Mouse (Mus musculus) olfactory bulb, adult 2 months (tissue): Measurements from ENCODE around the gene Cd247.

Experiments
- CTCF ChIP-seq: fragments of 200-500 bp; IDR thresholded peaks from 2 replicates; pipeline ENCODE4 v1.5.1; 2012; ENCODE audit warnings: low read depth, mild to moderate bottlenecking, low read length, moderate library complexity; ENCODE audit not compliant: insufficient read depth
- POLR2A ChIP-seq: fragments of 200-500 bp; IDR thresholded peaks from 2 replicates; pipeline ENCODE4 v1.6.1; 2012; ENCODE audit warnings: mild to moderate bottlenecking, low read depth, low read length, moderate library complexity; ENCODE audit not compliant: insufficient read depth

DNA sequence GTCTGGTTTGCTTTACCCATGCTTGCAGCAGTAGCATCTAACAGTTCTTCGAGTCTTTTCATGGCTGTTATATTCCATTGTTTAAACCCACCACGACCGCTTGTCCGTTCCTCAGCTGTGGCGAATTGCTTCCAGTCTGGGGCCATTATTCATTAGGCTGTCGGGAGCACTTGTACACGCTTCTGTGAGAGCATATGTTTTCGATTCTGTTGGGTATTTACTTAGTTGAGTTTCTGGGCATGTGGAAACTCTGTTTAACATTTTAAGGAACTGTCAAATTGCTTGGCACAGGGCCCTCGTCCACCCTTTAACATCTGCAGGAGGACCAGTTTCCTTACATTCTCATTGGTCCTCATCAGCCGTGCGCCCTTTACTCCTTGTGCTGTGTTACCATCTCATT lies 2.2 kb upstream of the Cd247 start:
- TF ChIP-seq CTCF (no peak), POLR2A (no peak)
